Mouse (Mus musculus): ENCODE results near the gene Carmil1.

GRCm38 (mm10) chr13:24316563-24316962, 36.0 kb upstream of the Carmil1 start:
- no peak for TF ChIP-seq CTCF (IDR thresholded peaks at IDR 0.05; ENCODE audit: extremely low read depth, insufficient read length, insufficient replicate concordance, low read depth, low read length)
- no peak for TF ChIP-seq POLR2A (IDR thresholded peaks at IDR 0.05; ENCODE audit: low read depth, low read length)
